Mouse (Mus musculus) MEL (cell line): Measurements from ENCODE around the gene Parp16.

Experiments used
- CHD1 ChIP-seq: IDR thresholded peaks from 2 replicates; pipeline ENCODE4 v1.6.1; 2012; ENCODE audit warnings: low read depth, mild to moderate bottlenecking, inconsistent platforms, low read length, improper control_type of control experiment
- CTCF ChIP-seq, 3 experiments: IDR thresholded peaks in 2 of 3; conservative IDR thresholded peaks in 1 of 3; 2 replicates each; pipeline ENCODE4 v1.5.1; 2011 to 2012; ENCODE audit warnings: low read length in 3 of 3, low read depth in 2 of 3, mild to moderate bottlenecking in 2 of 3, improper control_type of control experiment in 1 of 3, inconsistent platforms in 1 of 3, mixed read lengths in 1 of 3, moderate library complexity in 1 of 3; ENCODE audit not compliant: control insufficient read depth in 1 of 3, insufficient read depth in 1 of 3, poor library complexity in 1 of 3, severe bottlenecking in 1 of 3
- E2F4 ChIP-seq: IDR thresholded peaks from 2 replicates; pipeline ENCODE4 v1.6.1; 2011; ENCODE audit warnings: low read depth, low read length, improper control_type of control experiment, borderline replicate concordance
- ETS1 ChIP-seq: IDR thresholded peaks from 2 replicates; pipeline ENCODE4 v1.6.1; 2012; ENCODE audit warnings: low read depth, mild to moderate bottlenecking, inconsistent platforms, low read length, improper control_type of control experiment, moderate library complexity
- GATA1 ChIP-seq: IDR thresholded peaks from 2 replicates; pipeline ENCODE4 v1.6.1; 2011; ENCODE audit warnings: low read depth, low read length, improper control_type of control experiment
- KAT2A ChIP-seq: conservative IDR thresholded peaks from 2 replicates; pipeline ENCODE4 v1.6.1; 2012; ENCODE audit warnings: low read depth, low read length, improper control_type of control experiment, inconsistent platforms
- MAZ ChIP-seq: IDR thresholded peaks from 2 replicates; pipeline ENCODE4 v1.6.1; 2012; ENCODE audit warnings: low read depth, mild to moderate bottlenecking, inconsistent platforms, low read length, improper control_type of control experiment
- MYB ChIP-seq: IDR thresholded peaks from 2 replicates; pipeline ENCODE4 v1.6.1; 2011; ENCODE audit warnings: mild to moderate bottlenecking, low read depth, low read length, improper control_type of control experiment
- MYC ChIP-seq: IDR thresholded peaks from 2 replicates; pipeline ENCODE4 v1.6.1; 2011; ENCODE audit warnings: low read depth, mild to moderate bottlenecking, low read length, improper control_type of control experiment, moderate library complexity
- POLR2AphosphoS2 ChIP-seq: IDR thresholded peaks from 2 replicates; pipeline ENCODE4 v1.6.1; 2011; ENCODE audit warnings: low read length, improper control_type of control experiment
- POLR2AphosphoS5 ChIP-seq: IDR thresholded peaks from 2 replicates; pipeline ENCODE4 v1.6.1; 2012; ENCODE audit warnings: low read depth, borderline replicate concordance, mild to moderate bottlenecking, inconsistent platforms, low read length, moderate library complexity, mixed read lengths
- RCOR1 ChIP-seq: IDR thresholded peaks from 2 replicates; pipeline ENCODE4 v1.6.1; 2012; ENCODE audit warnings: low read depth, mild to moderate bottlenecking, inconsistent platforms, low read length, improper control_type of control experiment
- TAL1 ChIP-seq: IDR thresholded peaks from 2 replicates; pipeline ENCODE4 v1.6.1; 2012; ENCODE audit warnings: mild to moderate bottlenecking, inconsistent platforms, low read length, moderate library complexity, mixed read lengths
- ZNF384 ChIP-seq: IDR thresholded peaks from 2 replicates; pipeline ENCODE4 v1.6.1; 2012; ENCODE audit warnings: low read depth, mild to moderate bottlenecking, inconsistent platforms, low read length, improper control_type of control experiment

- TF ChIP-seq E2F4 = no peak
- no peak for TF ChIP-seq CTCF (IDR thresholded peaks at IDR 0.05 in 2 of 3, conservative IDR thresholded peaks at IDR 0.05 in 1 of 3; ENCODE audit: control insufficient read depth in 1 of 3, insufficient read depth in 1 of 3, low read depth in 2 of 3, low read length in 3 of 3, poor library complexity in 1 of 3, severe bottlenecking in 1 of 3)
- no peak for TF ChIP-seq GATA1
- no peak for TF ChIP-seq POLR2AphosphoS5
- TF ChIP-seq CHD1 = no peak
- no peak for TF ChIP-seq MYB
- TF ChIP-seq TAL1 = no peak
- TF ChIP-seq ETS1 = no peak
- no peak for TF ChIP-seq KAT2A
- no peak for TF ChIP-seq MAZ
- no peak for TF ChIP-seq RCOR1
- TF ChIP-seq POLR2AphosphoS2 = no peak
- TF ChIP-seq MYC = no peak
- TF ChIP-seq ZNF384 = no peak
Measured at GRCm38 (mm10) chr9:65175234-65175938, 19.8 kb upstream of the Parp16 start.
